Mouse (Mus musculus) small intestine, adult 2 months (tissue): ENCODE data around the gene Strada.

Experiments used
- CTCF ChIP-seq: fragments of 200-500 bp; IDR thresholded peaks from 2 replicates; pipeline ENCODE4 v1.5.1; 2012; ENCODE audit warnings: low read depth, mild to moderate bottlenecking, control low read depth, inconsistent platforms, low read length, moderate library complexity, mixed read lengths; ENCODE audit not compliant: insufficient replicate concordance, insufficient read length; ENCODE audit errors: extremely low read depth
- POLR2A ChIP-seq: fragments of 200-500 bp; IDR thresholded peaks from 2 replicates; pipeline ENCODE4 v1.6.1; 2012; ENCODE audit warnings: low read depth, mild to moderate bottlenecking, control low read depth, inconsistent platforms, low read length, moderate library complexity

- TF ChIP-seq CTCF (no peak), POLR2A (no peak)
These were observed 10.3 kb downstream of the Strada start for GRCm38 (mm10) chr11:106191716-106192115.
